Comparison of ENCODE assay signal across 37 mouse cellular contexts in the genomic region with DNA sequence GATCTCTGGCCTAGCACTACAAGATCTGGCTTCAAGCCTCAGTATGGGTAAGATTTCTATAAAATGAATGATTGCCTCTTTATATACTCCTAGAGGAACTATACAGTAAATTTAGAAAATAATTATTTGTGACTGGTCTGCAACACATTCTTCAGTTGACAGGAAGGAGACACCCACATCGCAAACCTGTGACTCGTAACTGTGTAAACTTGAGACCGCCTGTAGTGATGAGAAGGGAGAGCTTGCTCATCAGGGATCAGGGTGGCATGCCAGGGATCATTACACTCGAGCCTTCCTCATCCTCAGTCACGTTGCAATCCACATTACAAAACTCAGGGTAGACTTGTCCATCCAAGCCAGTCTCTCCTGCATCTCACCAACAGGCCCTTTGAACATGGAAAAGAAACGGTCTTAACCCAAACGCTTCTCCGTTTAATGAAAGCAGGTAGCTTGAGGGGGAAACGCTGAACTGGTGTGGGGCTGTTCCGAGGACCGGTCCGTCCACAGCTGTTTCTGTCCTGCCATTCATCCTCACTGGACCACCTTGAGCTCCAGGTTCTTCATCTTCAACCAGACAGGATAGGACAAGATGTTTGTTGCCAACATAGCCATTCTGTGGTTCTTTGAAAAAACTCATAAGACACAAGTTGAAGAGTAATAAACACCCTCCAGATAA. TPM values are rescaled to one million over a fixed set of nuclear protein-coding genes. Genes with fewer than 3 reads are reported as not detected.
"Had no signal": no experiment of that assay in that cellular context is flagged by ENCODE, and none has a peak within 500 bp of the region (broad histone marks: within the 10 kb centered on the region; RNA-seq: fewer than 3 reads in every experiment).

No protein-coding gene starts in this region.

- H3K9ac ChIP-seq: hindbrain, embryonic 13.5 days; hindbrain, embryonic 15.5 days; kidney, embryonic 15.5 days; limb, embryonic 13.5 days; limb, embryonic 15.5 days; liver, embryonic 12.5 days; liver, embryonic 14.5 days had no signal

- H3K27ac ChIP-seq: hindbrain, embryonic 13.5 days; hindbrain, embryonic 15.5 days; hindbrain, postnatal 0 days; kidney, embryonic 15.5 days; kidney, postnatal 0 days; limb, embryonic 13.5 days; limb, embryonic 15.5 days; liver, embryonic 12.5 days; liver, embryonic 14.5 days had no signal

- H3K36me3 ChIP-seq: hindbrain, embryonic 13.5 days; hindbrain, embryonic 15.5 days; kidney, embryonic 15.5 days; limb, embryonic 13.5 days; limb, embryonic 15.5 days; liver, embryonic 12.5 days had no signal

- DNase-seq: gastrocnemius, postnatal 14 days; gastrocnemius, postnatal 36 days; heart, adult 18-20 months; heart, postnatal 10 days; kidney, adult 11 months; kidney, adult 2 months; kidney, adult 9 months; kidney, postnatal 14 days; kidney, postnatal 36 days; layer of hippocampus, postnatal 36 days; left cerebral cortex, postnatal 4 days had no signal

- H3K4me2 ChIP-seq: heart, embryonic 11.5 days; hindbrain, embryonic 13.5 days; hindbrain, embryonic 15.5 days; kidney, embryonic 15.5 days; limb, embryonic 13.5 days; limb, embryonic 15.5 days; liver, embryonic 12.5 days had no signal

- H3K27me3 ChIP-seq: hindbrain, embryonic 13.5 days; hindbrain, embryonic 15.5 days; kidney, embryonic 15.5 days; limb, embryonic 13.5 days; limb, embryonic 15.5 days; liver, embryonic 12.5 days had no signal

- H3K4me1 ChIP-seq: hindbrain, embryonic 13.5 days; hindbrain, embryonic 15.5 days; kidney, embryonic 15.5 days; liver, embryonic 12.5 days had no signal

- ATAC-seq: hindbrain, postnatal 0 days; liver, embryonic 12.5 days had no signal

- H3K9me3 ChIP-seq: hindbrain, embryonic 13.5 days; hindbrain, embryonic 15.5 days; kidney, embryonic 15.5 days; limb, embryonic 13.5 days; limb, embryonic 15.5 days; liver, embryonic 12.5 days had no signal

- H3K4me3 ChIP-seq: hindbrain, embryonic 13.5 days; hindbrain, embryonic 15.5 days; kidney, embryonic 15.5 days; limb, embryonic 13.5 days; limb, embryonic 15.5 days; liver, embryonic 12.5 days had no signal

RNA-seq across cellular contexts. Expression of a gene that starts 16.7 kb away (rescaled TPM):
- total RNA-seq: gastrocnemius, adult 8-10 months; gastrocnemius, postnatal 14 days; gastrocnemius, postnatal 36 days; hindbrain, postnatal 0 days; layer of hippocampus, adult 18-20 months; layer of hippocampus, postnatal 10 days; layer of hippocampus, postnatal 36 days; left cerebral cortex, postnatal 10 days; left cerebral cortex, postnatal 4 days had no signal
- polyA plus RNA-seq: heart, embryonic 11.5 days; heart, embryonic 14.5 days; hindbrain, embryonic 11.5 days; hindbrain, embryonic 13.5 days; hindbrain, embryonic 15.5 days; hindbrain, postnatal 0 days; intestine, embryonic 14.5 days; kidney, embryonic 15.5 days; limb, embryonic 11.5 days; limb, embryonic 13.5 days had no signal

RNA-seq across cellular contexts. Expression of a gene that starts 54.5 kb away (rescaled TPM):
- total RNA-seq: gastrocnemius, postnatal 14 days; gastrocnemius, postnatal 36 days; heart, adult 18-20 months; heart, adult 8-10 months; heart, postnatal 10 days; heart, postnatal 25 days; hematopoietic stem cell, adult 5-6 weeks; hindbrain, postnatal 0 days; layer of hippocampus, adult 18-20 months; layer of hippocampus, postnatal 36 days; left cerebral cortex, adult 18-20 months; left cerebral cortex, adult 8-10 months; left cerebral cortex, postnatal 25 days had no signal
- polyA plus RNA-seq: gonadal fat pad, adult 2 months; heart, embryonic 11.5 days; heart, embryonic 14.5 days; hindbrain, embryonic 13.5 days; hindbrain, embryonic 15.5 days; intestine, embryonic 14.5 days; kidney, adult 2 months; large intestine, adult 2 months; limb, embryonic 11.5 days; limb, embryonic 13.5 days; limb, embryonic 15.5 days had no signal
